Mouse (Mus musculus) olfactory bulb, adult 2 months (tissue): ENCODE measurements around the gene Tmtc4. TPM values are rescaled to one million over a fixed set of nuclear protein-coding genes. Genes with fewer than 3 reads are reported as not detected.

ENCODE experiments used
- H3K27ac ChIP-seq: fragments of 200-500 bp; 2 replicates; pipeline ENCODE4 v1.5.1; 2012; ENCODE audit warnings: low read depth, low read length; ENCODE audit not compliant: insufficient read depth
- H3K4me1 ChIP-seq: fragments of 200-500 bp; 2 replicates; pipeline ENCODE4 v1.6.1; 2012; ENCODE audit warnings: low read length; ENCODE audit not compliant: control insufficient read depth, insufficient read depth
- H3K4me3 ChIP-seq: fragments of 200-500 bp; 2 replicates; pipeline ENCODE4 v1.5.1; 2012; ENCODE audit warnings: mild to moderate bottlenecking, low read depth, low read length, moderate library complexity; ENCODE audit not compliant: insufficient read depth
- CTCF ChIP-seq: fragments of 200-500 bp; IDR thresholded peaks from 2 replicates; pipeline ENCODE4 v1.5.1; 2012; ENCODE audit warnings: low read depth, mild to moderate bottlenecking, low read length, moderate library complexity; ENCODE audit not compliant: insufficient read depth
- POLR2A ChIP-seq: fragments of 200-500 bp; IDR thresholded peaks from 2 replicates; pipeline ENCODE4 v1.6.1; 2012; ENCODE audit warnings: mild to moderate bottlenecking, low read depth, low read length, moderate library complexity; ENCODE audit not compliant: insufficient read depth
- WGBS: fragments of 180-500 bp; shearing (Covaris S2); methylation state at CpG from one replicate; pipeline ENCODE4 v1.1.7; 2018; 5-methylcytosine and 5-hydroxymethylcytosine counted together
- polyA plus RNA-seq: library from polyadenylated mRNA; stranded (reverse); fragments of >200 nt; gene quantifications from 2 replicates; pipeline ENCODE4 v1.2.4, GENCODE M21; 2012; ENCODE audit warnings: low replicate concordance; ENCODE audit not compliant: missing spikeins, insufficient read depth, insufficient read length

The Tmtc4 gene
- polyA plus RNA-seq, 1 experiment: not detected

GRCm38 (mm10) chr14:122911265-122911664, 72.6 kb downstream of the Tmtc4 start:
- no peak for TF ChIP-seq POLR2A
- TF ChIP-seq CTCF: no peak
- no peak overlapping the region for H3K4me3 ChIP-seq
- H3K4me1 ChIP-seq: peaks cover 3% of the 10 kb centered on the region; the same call in 1 of the 2 replicates
- H3K27ac ChIP-seq: no peak overlapping the region

DNA sequence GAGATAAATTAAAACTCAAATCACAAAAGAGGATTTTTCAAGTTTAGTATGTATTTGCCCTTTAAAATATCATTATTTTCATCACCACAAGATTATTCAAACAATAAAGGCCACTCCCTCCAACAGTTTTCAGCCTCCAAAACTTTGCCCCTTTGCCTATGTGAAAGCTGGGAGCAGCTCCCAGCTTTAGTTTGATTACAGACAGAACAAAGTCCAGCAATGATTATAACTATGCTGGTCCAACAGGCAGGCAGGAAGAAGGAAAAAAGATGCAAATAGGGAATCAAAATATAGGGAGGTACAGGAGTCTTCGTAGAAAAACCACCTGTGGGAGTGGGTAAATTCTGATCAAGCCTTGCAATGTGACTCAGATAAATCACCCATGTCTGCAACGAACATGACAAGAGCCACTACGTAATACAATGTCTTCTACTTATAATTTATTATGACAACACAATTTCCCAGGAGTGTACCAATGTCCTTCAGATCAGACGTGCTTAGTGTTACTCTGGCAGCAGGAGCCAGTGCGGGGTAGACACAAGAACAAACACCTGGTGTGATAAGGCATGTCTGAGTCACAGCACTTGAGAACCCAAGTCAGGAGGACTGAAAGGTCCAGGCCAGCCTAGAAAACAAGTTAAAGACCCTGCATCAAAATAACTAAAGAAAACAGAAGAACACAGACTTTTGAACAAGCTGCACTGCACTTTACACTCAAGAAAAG, 74.3 kb downstream of the Tmtc4 start:
- H3K4me1 ChIP-seq: peaks cover 3% of the 10 kb centered on the region; the same call in 1 of the 2 replicates
- H3K27ac ChIP-seq: no peak overlapping the region
- H3K4me3 ChIP-seq: no peak overlapping the region
- TF ChIP-seq CTCF: no peak
- 88% methylated on average over 5 of the region's 5 CpGs for WGBS

- Histone ChIP-seq H3K27ac (no peak overlapping the region), H3K4me3 (no peak overlapping the region), H3K4me1 (peaks cover under 1% of the 10 kb centered on the region; the same call in 1 of the 2 replicates)
- 87% methylated on average over 4 of the region's 4 CpGs for WGBS
- no peak for TF ChIP-seq CTCF
- TF ChIP-seq POLR2A: no peak
Observed at GRCm38 (mm10) chr14:122908075-122908474, 75.8 kb downstream of the Tmtc4 start.

GRCm38 (mm10) chr14:122905007-122905406, 78.8 kb downstream of the Tmtc4 start:
- no peak overlapping the region for H3K4me3 ChIP-seq
- H3K4me1 ChIP-seq: peaks cover 4% of the 10 kb centered on the region
- whole genome bisulfite sequencing: 97% methylated on average over 1 of the region's 1 CpGs
- H3K27ac ChIP-seq: no peak overlapping the region
- TF ChIP-seq POLR2A (no peak), CTCF (no peak)

- no peak overlapping the region for H3K4me3 ChIP-seq
- peaks cover 4% of the 10 kb centered on the region for H3K4me1 ChIP-seq
- TF ChIP-seq POLR2A (no peak), CTCF (no peak)
- no peak overlapping the region for H3K27ac ChIP-seq
- 89% methylated on average over 2 of the region's 2 CpGs for WGBS
Observed at GRCm38 (mm10) chr14:122903923-122904351, 79.9 kb downstream of the Tmtc4 start.

DNA sequence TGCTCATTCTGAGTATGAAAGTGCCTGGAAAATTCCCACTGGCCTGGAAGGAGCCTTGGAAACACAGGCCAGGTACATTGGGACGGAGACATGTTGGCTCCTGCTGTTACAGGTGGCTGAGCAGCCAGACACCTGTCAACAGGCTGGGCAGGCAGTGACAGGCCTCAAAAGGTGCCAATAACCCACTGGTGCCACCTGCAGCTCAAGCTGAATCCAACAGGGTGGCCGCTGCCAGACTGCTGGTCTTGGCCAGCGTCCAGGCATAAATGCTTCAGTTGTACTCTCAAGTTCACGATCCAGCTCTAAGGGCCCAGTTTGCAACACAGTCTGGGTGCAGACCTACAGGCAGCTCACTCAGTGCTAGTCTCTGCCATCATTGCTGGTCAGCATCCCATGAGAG, 81.0 kb downstream of the Tmtc4 start:
- H3K4me3 ChIP-seq: no peak overlapping the region
- 38% methylated on average over 4 of the region's 4 CpGs for WGBS
- H3K27ac ChIP-seq: no peak overlapping the region
- TF ChIP-seq CTCF: no peak
- TF ChIP-seq POLR2A: no peak
- H3K4me1 ChIP-seq: peaks cover 4% of the 10 kb centered on the region

DNA sequence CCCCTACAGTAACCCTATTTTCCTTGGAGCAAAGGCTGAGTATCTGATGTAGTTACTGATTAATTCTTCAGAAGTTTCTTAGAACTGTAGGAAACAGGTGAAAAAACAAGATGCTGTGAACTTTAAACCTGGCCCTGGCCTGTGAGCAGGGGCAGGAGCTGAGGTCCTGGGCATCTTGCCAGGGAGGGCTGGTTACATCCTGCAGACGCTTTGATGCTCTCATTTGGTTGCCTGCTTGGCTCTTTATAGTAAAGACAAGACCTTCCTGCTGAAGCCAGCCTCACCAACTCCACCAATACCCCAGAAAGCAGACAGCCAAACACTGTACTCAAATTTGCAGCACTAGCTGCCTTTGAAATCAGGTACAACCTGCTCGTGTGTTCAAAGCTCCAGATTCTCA, 81.7 kb downstream of the Tmtc4 start:
- peaks cover 4% of the 10 kb centered on the region for H3K4me1 ChIP-seq
- H3K4me3 ChIP-seq: no peak overlapping the region
- whole genome bisulfite sequencing: 61% methylated on average over 2 of the region's 2 CpGs
- H3K27ac ChIP-seq: no peak overlapping the region
- TF ChIP-seq CTCF: no peak
- TF ChIP-seq POLR2A: no peak

GRCm38 (mm10) chr14:122901715-122902114, 82.1 kb downstream of the Tmtc4 start:
- Histone ChIP-seq H3K4me1 (peaks cover 4% of the 10 kb centered on the region), H3K27ac (no peak overlapping the region), H3K4me3 (no peak overlapping the region)
- TF ChIP-seq POLR2A (no peak), CTCF (no peak)
- WGBS: 93% methylated on average over 2 of the region's 2 CpGs

DNA sequence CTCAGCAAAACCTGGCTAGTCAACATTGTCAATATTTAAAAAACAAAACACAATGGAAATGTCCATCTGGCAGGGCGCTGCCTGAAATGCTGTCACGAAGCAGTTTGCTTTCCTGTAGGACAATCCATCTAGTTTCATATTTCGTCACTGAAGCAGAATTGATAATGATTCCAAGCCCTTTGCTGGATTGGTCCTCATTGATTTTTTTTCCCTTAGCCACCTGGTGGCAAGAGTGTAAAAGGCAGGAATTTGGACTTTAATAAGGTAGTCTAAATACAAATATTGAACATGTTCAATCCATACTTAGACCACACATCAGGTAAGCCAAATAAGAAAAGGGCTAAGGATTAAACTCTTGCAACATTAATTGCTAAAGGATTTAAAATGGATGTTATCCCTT, 82.7 kb downstream of the Tmtc4 start:
- no peak overlapping the region for H3K27ac ChIP-seq
- H3K4me3 ChIP-seq: no peak overlapping the region
- TF ChIP-seq CTCF (no peak), POLR2A (no peak)
- peaks cover 4% of the 10 kb centered on the region for H3K4me1 ChIP-seq
- 88% methylated on average over 3 of the region's 3 CpGs for WGBS
